Mouse (Mus musculus) erythroblast, embryonic 14.5 days (primary cell): ENCODE data around the gene Cdk8.

ENCODE experiments used
- GATA1 ChIP-seq: IDR thresholded peaks from 2 replicates; pipeline ENCODE4 v1.6.1; 2012; ENCODE audit warnings: low read length, inconsistent platforms, mixed read lengths
- TAL1 ChIP-seq: IDR thresholded peaks from 3 replicates; pipeline ENCODE4 v1.6.1; 2012; ENCODE audit warnings: low read length, inconsistent platforms, mixed read lengths

DNA sequence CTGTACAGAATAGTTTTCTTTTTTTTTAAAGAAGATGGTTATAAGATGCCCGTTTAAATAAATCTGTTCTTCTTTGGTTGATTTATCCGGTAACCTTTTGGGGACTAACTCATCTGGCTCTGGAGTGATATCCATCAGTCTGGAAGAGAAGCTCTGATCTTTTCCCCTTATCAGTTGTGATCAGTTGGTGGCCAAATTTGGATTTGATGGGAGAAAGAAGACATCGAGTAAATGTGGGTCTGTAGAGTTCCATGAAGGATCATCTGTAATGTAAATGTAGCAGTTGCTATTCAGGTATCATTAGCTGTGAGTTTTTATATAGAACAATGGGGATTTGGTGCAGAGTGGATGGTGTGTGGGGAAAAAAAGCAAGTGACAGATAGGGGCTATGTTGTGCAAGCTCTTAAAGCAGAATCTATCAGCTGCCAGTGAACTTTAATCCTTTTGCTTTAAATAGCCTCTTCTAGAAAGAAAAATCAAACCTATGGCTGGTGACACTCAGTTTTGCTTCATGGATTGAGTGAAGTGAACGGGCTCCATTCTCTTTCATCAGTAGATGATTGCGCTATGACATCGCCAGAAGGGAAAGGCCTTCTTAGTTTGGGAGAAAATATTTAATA lies 1.1 kb downstream of the Cdk8 start:
- TF ChIP-seq TAL1: no peak
- TF ChIP-seq GATA1: peak; percentile 67
